Mouse (Mus musculus) kidney, adult 2 months (tissue): ENCODE results near the gene Meis2.

Experiments
- CTCF ChIP-seq: fragments of 200-500 bp; conservative IDR thresholded peaks from 2 replicates; pipeline ENCODE4 v1.5.1; 2011; ENCODE audit warnings: low read depth, mild to moderate bottlenecking, control low read depth, low read length, moderate library complexity, mixed read lengths; ENCODE audit not compliant: insufficient read depth, insufficient read length
- POLR2A ChIP-seq: fragments of 200-500 bp; IDR thresholded peaks from one replicate; pipeline ENCODE4 v1.6.1; 2011; ENCODE audit warnings: low read depth, low read length, control low read depth

DNA sequence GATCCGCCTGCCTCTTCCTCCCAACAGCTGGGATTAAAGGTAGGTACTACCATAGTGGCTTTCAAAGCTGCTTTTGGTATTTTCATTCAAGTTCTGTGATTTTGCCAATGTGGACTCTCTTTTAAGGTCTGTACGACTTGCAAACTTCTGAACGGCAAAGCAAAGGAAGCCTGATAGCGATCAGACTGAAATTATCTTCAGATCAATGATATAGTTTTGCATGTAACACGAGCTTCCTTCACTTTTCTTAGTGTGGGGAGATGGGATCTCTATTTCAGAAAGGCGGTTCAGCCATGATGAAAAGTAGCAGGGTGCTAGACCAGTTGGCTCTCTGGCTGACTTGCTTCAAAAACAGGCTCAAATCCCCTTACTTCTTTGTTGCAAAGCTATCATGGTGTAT is 76.4 kb downstream of the Meis2 start:
- TF ChIP-seq POLR2A (no peak), CTCF (no peak)
